Mouse (Mus musculus): ENCODE results near the gene Slc35e1.

Slc35e1 gene

DNA sequence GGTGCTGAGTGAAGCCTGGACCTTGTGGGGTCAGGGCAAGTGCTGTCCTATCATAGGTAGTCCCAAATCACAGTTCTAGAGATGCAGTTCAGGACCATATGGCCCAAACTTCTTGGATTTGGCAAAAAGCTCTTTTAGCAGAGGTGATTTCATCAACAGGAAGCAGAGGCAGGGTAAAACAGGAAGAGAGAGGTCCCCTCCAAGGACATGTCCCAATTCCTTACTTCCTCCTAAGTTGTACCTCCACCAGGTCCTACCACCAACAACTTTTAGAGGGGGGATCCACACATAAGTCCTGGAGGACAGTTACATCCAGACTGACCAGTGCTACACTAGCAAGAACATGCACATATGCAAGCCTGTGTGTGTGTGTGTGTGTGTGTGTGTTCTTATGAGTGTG is 5.4 kb downstream of the Slc35e1 start:
- no peak for DNase-seq (ENCODE audit: inconsistent age in 2 of 2, low spot score in 1 of 2)

DNA sequence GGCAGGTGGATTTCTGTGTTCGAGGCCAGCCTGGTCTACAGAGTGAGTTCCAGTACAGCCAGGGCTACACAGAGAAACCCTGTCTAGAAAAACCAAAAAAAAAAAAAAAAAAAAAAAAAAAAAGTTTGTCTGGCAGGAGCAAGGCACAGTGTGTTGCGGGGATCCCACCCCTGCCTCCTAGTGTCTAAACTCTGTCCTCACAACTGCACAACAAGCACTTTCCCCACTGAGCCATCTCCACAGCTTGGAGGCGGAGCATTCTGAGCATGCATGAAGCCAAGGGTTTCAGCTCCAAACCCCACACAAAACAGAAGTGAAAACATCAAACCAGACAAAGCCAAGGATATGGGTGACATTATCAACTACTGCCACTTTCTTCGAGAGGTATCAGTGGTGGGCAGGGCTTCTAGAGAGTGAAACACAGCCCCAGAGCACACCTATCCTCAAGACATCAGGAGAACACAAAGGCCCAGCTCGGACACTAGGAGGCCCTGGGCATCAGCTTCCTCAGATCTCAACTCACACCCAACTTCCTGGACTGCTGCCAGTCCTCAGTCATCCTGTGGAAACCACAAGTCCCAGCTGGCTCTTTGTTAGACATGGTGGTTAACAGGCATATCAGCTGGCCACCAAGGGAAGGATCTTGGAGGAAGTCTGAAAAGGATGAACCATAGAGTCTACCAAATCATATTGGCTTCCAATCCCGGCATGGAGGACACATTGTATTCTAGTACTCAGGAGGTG is 6.8 kb downstream of the Slc35e1 start:
- DNase-seq (ENCODE audit: inconsistent age in 2 of 2, low spot score in 1 of 2), result peak; percentile 30 to 59

DNA sequence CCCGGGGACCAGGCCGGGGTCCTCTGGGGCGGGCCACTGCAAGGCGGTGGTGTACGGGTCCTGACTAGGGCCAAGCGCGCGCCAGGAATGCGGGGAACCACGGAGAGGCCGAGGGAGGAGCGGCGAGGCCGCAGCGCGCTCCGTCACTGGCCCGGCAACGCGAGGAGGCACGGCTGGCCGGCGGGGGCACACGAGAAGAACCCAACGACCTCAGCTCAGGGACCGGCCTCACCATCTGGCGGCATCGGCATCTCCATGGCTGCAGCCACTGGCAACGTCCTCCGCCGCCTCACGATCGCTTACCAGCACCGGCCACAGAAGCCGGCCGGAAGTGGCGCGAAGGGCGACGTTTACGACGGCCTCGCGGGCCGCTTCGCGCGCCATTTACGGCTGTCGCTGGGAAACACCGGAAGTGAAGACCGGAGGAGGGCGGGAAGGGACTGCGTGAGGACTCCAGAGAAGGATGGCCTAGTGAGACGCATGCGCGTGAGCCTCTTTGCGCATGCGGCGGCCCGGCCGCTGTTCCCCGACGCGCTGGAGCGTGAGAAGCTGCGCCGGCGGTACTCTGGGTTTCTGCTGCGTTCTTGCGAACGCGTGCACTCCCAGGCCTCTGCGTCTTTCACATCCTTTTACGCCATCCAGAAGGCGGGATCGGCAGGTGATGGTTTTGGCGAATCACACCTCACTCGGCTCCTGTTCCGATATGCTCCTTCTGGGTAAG is 17.4 kb downstream of the Slc35e1 start, which contains the start of gene Cherp:
Cherp (minus strand) TSS at position 401 of the 721 bp plus-strand sequence.
- peak; percentile 98 to 99 for DNase-seq (ENCODE audit: inconsistent age in 2 of 2, low spot score in 1 of 2)

DNA sequence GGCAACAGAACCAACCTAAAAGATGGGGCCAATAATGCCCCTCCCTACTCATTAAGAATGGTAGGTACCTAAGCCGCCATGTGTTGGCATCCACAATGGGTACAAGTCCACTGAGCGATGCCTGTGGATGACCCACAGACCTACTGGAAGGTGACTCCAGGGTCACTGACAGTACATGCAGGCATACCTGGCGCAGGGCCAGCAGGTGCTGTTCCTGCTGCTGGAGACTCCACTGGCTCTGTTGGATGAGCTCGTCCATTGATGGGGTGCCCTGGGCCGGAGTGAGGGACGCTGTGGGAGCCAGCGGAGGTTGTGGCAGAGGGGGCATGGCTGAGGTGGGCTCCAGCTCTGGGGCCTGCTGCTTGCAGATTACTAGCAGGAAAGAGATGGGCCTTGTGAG is 21.7 kb downstream of the Slc35e1 start:
- no peak for DNase-seq (ENCODE audit: inconsistent age in 2 of 2, low spot score in 1 of 2)

DNA sequence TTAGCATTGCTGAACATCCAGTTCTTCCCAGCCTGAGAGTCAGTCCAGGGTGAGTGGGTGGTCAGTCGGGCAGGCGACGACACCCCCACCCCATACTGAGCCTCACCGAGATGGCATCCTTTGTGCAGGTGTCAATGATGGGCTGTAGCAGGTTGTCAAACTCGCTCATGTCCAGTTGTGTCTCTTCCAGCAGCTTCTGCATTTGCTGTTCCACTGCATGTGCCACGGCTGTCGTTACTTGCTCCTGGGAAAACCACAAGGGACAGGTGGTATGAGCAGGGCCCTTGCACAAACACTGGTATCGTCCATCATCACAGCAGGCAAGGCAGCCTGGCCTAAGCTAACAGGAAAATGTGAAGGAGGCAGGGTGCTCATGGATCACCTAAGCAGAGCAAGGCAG is 22.4 kb downstream of the Slc35e1 start:
- DNase-seq (ENCODE audit: inconsistent age in 2 of 2, low spot score in 1 of 2), result no peak

DNA sequence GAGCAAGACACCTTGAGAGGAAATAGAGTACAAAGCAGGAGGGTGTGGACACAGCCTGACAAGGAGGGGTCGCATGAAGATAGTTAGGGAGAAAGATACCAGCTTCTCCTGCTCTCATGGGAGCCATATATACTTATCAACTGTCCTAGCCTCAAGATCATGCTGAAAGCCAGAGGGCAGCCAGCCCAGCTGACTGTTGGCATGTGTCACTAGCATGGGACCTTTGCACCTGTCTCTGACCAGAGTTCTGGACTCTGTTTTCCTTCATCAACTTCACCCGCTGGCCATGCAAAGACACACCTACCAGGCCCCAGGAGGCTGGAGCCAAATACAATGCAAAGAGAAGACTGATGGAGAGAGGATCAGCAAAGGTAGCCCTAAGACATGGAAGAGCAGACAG is 23.2 kb downstream of the Slc35e1 start:
- no peak for DNase-seq (ENCODE audit: inconsistent age in 2 of 2, low spot score in 1 of 2)

DNA sequence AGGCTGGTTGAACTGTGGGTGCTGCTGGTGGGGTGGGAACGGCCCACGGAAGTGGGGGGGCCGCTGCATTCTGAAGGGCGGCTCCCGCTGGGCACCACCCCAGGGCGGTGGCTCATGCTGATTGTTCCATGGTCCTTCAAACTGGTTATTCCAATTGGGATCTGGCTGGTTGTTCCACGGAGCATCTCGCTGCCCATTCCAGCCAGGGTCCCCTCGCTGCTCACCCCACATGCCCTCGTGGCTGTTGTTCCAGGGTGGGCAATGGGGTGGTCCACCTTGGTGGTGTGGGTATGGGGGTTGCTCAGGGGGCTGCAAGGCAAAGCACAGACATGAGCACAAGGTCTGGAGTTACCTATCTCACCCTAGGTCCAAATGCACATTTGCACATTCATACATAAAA is 28.2 kb downstream of the Slc35e1 start:
- no peak for DNase-seq (ENCODE audit: inconsistent age in 2 of 2, low spot score in 1 of 2)

DNA sequence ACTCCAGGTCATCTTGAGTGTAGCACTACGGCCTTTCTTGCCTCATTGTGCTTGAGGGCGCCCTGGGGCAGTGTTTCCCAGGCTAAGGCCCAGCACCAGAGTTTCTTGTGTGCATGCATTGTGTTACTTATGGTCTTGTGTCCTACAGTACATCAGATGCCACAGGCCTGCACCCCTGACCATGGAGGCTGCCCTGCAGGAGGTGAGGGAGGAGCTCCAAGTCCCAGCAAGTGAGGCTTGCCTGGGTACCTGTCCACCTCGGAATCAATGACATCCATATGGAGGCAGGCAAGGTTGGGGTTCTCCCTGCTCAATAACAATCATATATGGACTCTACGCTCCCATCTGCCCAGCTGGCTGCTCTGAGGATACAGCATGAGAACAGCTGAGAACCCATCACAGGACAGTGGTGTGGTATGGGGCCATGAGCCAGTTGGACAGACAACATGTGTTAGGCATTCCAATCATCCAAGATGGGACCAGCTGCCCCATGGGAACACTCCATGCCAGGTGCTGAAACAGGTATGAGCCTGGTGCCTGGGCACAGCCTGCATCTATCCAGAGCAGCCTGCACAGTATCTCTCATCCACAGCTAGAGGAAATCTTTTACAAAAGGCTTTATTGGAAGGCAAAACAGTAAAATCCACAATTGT is 32.4 kb downstream of the Slc35e1 start:
- no peak for DNase-seq (ENCODE audit: inconsistent age in 2 of 2, low spot score in 1 of 2)

DNA sequence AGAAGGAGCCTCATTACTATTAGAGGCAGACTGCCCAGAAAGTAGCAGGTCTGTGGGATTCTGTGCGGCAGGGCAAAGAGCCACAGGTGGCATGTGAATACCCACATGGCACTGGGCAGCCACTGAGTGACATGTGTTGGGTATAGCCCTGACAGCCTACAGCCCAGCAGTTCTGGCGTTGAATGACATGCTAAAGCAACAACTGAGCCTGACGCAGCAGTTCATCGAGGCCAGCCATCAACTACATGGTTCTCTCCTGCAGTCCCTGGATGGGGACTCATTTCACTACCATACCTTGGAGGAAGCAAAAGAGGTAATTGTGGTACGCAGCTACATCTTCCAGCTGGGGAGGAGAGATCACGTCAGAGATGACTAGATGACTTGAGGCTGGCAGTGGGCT is 34.0 kb downstream of the Slc35e1 start:
- DNase-seq (ENCODE audit: inconsistent age in 2 of 2, low spot score in 1 of 2), result no peak

DNA sequence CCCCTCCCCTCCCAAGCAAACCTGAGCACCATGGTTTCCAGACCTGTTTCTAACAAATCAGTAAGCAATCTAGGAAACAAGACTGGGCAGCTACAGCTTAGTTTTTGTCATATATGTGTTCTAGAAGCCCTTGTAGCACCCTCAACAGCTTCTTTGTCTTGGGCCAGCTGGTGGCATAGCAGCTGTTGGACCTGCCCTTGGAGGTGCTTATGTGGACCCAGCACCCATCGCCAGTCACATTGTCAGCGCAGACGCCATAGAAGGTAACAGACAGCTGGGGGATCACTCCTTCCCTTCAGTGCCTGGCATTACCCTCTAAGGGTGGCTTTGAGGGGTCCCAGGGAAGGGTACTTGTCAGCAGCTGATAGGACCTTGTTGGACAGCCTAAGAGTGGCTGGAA is 34.6 kb downstream of the Slc35e1 start:
- DNase-seq (ENCODE audit: inconsistent age in 2 of 2, low spot score in 1 of 2), result no peak

DNA sequence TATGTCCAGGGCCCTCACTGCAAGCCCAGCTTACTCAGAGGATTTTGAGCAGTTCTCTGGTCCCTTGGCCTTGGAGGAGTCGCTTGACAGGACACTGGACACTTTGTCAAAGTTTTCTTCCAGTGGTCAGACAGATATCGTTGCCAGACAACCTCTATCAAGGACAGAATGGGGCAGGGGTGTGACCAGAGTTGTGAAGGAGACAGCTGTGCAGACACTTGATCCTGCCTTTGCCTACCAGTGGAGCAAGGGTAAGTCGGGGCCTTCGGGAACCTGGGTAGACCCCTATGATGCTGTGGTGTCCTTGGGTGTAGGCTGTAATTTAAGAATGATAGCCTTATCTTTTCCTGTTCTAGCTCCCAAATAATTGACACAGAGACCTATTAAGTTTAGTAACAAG is 37.1 kb downstream of the Slc35e1 start:
- no peak for DNase-seq (ENCODE audit: inconsistent age in 2 of 2, low spot score in 1 of 2)

DNA sequence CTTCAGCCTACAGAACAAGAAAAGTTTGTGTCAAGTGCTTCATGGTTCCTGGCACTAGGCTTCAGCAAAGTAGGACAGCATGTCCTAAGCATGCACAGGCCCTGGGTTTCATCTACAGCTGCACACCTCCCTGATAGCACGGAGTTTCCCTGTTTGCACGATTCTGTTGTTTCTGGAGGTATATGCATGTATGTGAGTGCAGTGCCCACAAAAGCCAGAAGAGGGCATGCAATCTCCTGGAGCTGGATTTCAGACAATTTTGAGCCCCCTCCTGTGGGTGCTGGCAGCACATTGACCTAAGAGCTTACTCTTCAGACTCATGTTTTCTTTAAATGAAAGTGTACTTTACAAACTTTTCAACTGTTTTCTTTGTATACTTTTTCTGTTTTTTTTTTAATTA is 38.5 kb downstream of the Slc35e1 start:
- no peak for DNase-seq (ENCODE audit: inconsistent age in 2 of 2, low spot score in 1 of 2)

DNA sequence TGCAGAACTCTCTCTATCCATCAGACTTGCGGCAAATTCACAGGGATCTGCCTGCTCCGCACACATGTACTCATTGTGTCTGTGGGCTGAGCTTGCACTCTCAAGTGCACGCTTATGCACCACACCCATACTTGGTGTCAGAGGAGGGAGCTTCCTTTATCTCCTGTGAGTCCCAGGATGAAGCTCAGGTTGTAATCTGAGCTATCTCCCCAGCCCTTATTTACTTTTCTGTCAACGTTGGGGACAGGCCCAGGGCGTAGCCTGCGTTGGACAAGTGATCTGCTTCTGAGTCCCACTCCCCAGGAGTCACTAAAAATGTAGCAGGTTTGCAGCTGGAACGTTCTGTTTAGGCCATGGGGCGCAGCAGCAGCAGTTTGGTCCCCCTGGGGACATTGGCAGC is 40.9 kb downstream of the Slc35e1 start:
- DNase-seq (ENCODE audit: inconsistent age in 2 of 2, low spot score in 1 of 2), result no peak

DNA sequence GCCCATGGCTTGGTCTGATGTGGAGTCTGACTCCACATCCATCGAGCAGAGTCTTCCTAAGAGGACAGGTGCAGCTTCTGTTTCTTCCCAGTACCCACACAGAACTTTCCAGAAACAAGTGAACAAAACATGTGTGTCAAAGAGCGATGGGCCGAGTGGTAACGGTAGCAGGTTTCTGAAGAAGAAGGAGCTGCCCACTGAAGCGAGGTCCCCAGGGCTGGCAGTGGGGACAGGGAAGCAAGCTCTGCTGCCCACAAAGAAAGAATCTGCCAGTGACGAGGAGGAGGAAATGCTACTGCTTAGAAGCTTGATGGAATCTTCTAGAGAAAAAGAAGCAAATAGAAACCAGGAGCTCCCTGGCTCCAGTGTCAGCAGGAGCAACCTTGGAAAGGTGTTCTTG is 47.3 kb downstream of the Slc35e1 start:
- DNase-seq (ENCODE audit: inconsistent age in 2 of 2, low spot score in 1 of 2), result no peak

DNA sequence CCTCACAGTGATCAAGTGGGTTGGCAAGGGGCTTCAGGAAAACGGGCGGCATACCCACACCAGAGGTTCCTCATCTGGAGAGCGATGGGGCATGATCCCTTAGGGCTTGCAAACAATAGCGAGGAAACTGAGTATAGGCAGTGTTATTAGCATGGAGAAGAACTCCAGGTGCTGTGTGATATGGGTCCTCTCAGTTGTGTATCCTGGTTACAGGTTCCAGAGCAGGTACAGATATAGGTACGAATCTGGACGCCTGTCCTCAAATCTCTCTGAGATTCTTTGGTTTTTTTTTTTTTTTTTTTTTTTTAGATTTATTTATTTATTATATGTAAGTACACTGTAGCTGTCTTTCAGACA is 48.4 kb downstream of the Slc35e1 start:
- no peak for DNase-seq (ENCODE audit: inconsistent age in 2 of 2, low spot score in 1 of 2)

DNA sequence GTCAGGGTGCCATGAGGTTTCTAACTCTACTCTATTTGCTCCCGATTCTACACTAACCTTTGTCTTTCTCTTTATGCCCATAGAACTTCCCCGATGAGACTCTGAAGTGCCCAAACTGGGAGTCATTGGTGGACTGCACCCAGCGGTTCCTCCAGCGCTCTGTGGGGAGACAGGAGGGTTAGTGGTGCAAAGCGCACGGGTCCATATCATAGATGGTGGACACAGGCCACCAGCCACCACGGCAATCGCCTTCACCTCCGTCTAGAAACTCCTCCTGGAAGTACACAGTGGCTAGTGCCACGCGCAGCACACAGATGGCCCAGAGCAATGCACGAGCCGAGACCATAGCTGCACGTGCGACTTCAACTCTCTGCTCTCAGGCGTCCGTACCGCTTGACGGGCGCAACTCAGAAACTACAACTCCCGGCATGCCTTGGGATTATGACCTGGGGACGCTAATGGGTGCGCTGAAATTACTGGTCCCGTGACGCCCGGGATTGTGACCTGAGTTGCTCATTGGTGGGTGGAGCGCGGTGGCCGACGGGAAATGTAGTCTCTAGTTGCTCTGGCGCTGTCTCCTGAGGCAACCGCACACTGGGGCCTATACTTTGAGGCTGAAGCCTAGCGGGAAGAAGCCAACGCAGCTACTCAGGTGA is 48.9 kb downstream of the Slc35e1 start, which contains the start of the genes Calr3 and 1700030K09Rik:
Calr3 (minus strand) TSS at position 533 of the 656 bp plus-strand sequence.
1700030K09Rik (plus strand) TSS at position 543 of the 656 bp plus-strand sequence.
- peak; percentile 98 to 99 for DNase-seq (ENCODE audit: inconsistent age in 2 of 2, low spot score in 1 of 2)

DNA sequence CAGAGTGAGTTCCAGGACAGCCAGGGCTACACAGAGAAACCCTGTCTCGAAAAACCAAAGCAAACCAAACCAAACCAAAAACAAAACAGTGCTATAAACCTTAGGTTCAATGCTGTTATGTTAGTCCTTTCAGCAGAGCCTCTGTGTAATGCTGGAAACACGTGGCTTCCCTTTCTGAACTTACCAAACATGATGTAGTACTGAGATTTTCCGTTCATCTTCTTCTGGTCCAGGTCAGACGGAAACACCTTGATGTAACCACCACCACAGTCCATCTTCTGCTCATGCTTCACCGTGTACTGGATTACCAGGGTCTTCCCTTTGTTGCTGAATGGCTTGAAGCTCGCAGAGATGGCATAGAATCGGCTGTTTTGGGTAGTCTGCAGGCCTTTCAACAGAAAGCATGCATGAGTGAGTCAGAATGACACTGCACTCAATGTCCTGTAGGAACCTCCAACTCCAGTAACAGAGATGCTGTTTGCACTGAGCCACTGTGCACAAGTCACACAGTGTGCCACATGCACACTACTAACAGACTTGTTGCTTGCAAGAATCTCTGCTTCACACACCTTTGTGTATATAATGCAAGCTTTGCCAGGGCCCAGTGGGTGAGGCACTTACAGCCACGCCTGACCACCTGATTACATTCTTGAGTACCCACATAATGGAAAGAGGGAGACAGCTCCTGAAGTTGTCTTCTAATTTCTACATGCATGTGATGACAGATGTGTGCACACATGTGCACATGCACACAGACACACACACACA is 54.0 kb downstream of the Slc35e1 start:
- DNase-seq (ENCODE audit: inconsistent age in 2 of 2, low spot score in 1 of 2), result no peak

DNA sequence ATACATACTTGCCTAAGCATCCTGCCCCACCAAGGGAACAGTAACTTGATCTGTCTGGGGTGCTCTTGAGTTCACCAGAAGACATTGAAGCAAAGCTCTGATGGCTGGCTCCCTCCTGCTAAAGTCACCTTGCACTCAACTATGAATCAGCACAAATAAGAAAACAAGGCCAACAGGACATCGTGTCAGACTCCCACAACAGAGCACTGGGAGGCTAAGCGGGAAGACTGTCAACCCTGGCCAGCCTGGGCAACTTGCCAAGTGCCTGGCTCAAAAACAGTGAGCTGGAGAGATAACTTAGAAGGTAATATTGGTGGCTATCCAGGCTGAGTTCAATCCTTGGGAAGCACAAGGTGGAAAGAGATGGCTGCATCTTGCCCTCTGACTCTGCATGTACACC is 57.5 kb downstream of the Slc35e1 start:
- DNase-seq (ENCODE audit: inconsistent age in 2 of 2, low spot score in 1 of 2), result peak; percentile 89 to 96
